Mouse (Mus musculus) kidney, postnatal 25 days (tissue): ENCODE results near the gene Gstt2.
"Not testable (repeated sequence)": the region's sequence is repeated elsewhere in the genome, so short reads cannot be mapped to it uniquely, and the experiment has no call there.

Source experiments
- DNase-seq, 2 experiments: peaks; one replicate each; pipeline ENCODE4 v3.0.0; 2021; ENCODE audit warnings: mixed read lengths in 2 of 2

The Gstt2 gene

GRCm38 (mm10) chr10:75854791-75855190, 17.6 kb upstream of the Gstt2 start:
- no peak for DNase-seq

GRCm38 (mm10) chr10:75854096-75854495, 16.9 kb upstream of the Gstt2 start:
- no peak for DNase-seq

- DNase-seq, result peak; percentile 88 to 94
These were observed 16.2 kb upstream of the Gstt2 start for GRCm38 (mm10) chr10:75853452-75853851.

- no peak for DNase-seq
These were observed 15.4 kb upstream of the Gstt2 start for GRCm38 (mm10) chr10:75852539-75853125.

- no peak for DNase-seq
These were observed 14.5 kb upstream of the Gstt2 start for GRCm38 (mm10) chr10:75851681-75852080.

- DNase-seq, result no peak
These were observed 13.9 kb upstream of the Gstt2 start for GRCm38 (mm10) chr10:75851076-75851475.

- DNase-seq, result no peak
These were observed 11.2 kb upstream of the Gstt2 start for GRCm38 (mm10) chr10:75848382-75848781.

- DNase-seq, result no peak
These were observed 8.2 kb upstream of the Gstt2 start for GRCm38 (mm10) chr10:75845306-75845930.

- DNase-seq, result peak in 1 of 2 experiments; percentile 15
These were observed 7.6 kb upstream of the Gstt2 start for GRCm38 (mm10) chr10:75844800-75845199.

GRCm38 (mm10) chr10:75843898-75844297, 6.7 kb upstream of the Gstt2 start:
- not testable (repeated sequence) for DNase-seq

- DNase-seq, result no peak
These were observed 1.9 kb upstream of the Gstt2 start for GRCm38 (mm10) chr10:75839092-75839491.

- peak; percentile 51 to 71 for DNase-seq
These were observed 1.3 kb downstream of the Gstt2 start for GRCm38 (mm10) chr10:75835761-75836531.

- peak; percentile 85 to 96 for DNase-seq
These were observed 1.9 kb downstream of the Gstt2 start for GRCm38 (mm10) chr10:75835307-75835706.

GRCm38 (mm10) chr10:75834721-75835120, 2.5 kb downstream of the Gstt2 start:
- DNase-seq, result no peak

GRCm38 (mm10) chr10:75834250-75834649, 3.0 kb downstream of the Gstt2 start:
- DNase-seq, result peak; percentile 96 to 97

- DNase-seq, result peak in 1 of 2 experiments; percentile 72
These were observed 3.7 kb downstream of the Gstt2 start for GRCm38 (mm10) chr10:75833456-75834080.

GRCm38 (mm10) chr10:75832272-75832895, 4.8 kb downstream of the Gstt2 start:
- peak; percentile 83 to 90 for DNase-seq

- no peak for DNase-seq
These were observed 7.0 kb downstream of the Gstt2 start for GRCm38 (mm10) chr10:75830275-75830670.

GRCm38 (mm10) chr10:75829529-75830274, 7.5 kb downstream of the Gstt2 start:
- DNase-seq, result no peak

- DNase-seq, result peak; percentile 46 to 68
These were observed 8.7 kb downstream of the Gstt2 start for GRCm38 (mm10) chr10:75828500-75828931.

- peak; percentile 84 to 87 for DNase-seq
These were observed 9.4 kb downstream of the Gstt2 start for GRCm38 (mm10) chr10:75827668-75828360.
